Mouse (Mus musculus) spleen, adult 12 weeks (tissue): Measurements from ENCODE around the gene Wls.

Experiments used
- DNase-seq: peaks from one replicate; pipeline ENCODE4 v3.0.0; 2022; ENCODE audit warnings: low spot score

Gene Wls

DNA sequence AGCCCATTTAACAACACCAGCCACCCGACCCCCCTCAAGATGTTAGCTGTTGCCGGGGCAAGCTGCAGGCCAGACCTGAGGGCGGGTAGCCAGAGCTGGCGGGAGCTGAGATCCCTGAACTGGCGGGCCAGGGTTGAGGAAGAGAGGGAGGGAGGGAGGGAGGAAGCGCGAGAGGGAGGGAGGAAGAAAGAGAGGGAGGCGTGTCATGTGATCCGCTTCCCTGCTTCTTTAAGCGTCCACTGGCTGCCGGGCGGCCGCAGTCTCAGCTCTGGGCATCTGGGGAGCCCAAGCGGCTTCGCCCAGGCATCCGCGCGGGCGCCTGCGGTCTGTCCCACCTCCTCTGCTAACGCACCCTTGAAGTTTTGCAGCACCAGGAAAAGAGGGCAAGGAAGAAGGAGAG, at the start of gene Wls:
Wls (plus strand) TSS at position 192 of the 400 bp plus-strand sequence.
- DNase-seq = no peak

DNA sequence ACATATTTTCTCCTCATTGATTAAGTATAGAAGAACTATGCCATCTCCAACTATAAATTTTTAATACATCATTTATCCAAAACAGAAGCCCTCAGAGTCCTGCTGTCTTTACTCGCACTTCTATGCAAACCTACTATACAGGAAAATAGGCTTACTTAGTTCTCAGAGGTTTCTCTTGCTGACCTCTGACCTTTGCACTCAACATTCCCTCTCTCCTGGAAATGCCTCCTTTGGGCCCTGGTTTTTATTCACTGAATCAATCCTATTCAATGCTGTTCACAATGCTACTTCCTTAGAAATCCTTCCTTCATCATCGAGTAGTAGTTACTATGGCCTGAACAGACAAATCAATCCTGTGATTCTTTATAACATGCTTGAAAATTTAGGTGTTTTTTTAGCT, 49.7 kb upstream of the Wls start:
- no peak for DNase-seq

DNA sequence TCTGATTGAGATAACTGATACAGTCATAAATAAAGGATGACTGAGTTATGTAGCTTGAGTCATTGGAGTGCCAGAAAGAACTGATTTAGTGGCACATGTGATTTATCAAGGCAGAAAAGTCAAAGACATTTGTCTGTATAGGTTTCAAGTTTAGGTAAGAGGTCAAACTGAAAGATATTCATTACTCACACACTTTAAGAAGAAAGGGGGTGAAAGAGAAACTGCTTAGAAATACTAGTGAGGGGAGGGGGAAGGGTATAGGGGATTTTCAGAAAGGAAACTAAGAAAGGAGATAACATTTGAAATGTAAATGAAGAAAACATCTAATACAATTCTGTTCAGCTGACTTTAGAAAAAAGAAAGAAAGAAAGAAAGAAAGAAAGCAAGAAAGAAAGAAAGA, 7.9 kb upstream of the Wls start:
- no peak for DNase-seq

DNA sequence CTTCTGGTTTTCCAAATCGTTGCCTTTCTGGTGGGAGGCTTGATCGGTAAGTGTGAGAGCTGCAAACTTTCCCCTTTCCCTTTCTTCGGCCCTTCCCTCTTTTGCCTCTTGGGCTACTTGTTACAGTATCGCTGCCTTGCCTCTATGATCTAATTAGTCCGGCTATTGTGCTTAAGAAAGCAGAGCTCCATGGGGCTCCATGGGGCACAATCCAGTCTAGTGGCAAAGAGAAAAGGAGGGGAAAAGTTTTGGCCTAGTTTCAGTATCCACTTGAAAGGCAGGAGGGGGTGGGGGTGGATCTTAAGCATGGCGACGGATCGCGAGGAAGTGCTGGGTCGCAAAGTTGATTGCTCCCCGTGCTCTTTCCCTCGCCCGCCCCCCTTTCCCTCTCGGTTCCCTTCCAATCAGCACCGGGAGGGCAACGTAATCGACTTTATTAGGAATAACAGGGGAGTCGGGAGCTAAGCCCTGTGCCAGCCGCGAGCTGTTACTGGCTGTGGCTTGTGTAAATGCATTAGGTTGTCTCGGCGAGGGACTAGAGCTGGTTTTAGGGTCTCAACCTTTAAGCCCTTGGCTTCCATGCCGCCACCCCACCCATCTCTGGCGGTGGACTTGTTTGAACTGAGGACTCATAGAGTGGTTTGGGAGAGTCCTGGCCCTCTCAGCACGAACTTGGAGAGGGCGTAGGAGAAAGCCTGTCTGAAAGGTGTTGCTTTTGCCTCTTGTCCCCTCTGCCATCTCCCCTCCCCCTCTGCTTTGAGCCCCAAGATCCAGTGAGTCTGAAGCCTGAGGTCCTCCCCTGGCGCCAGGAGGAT, 737 bp downstream of the Wls start:
- DNase-seq = no peak

DNA sequence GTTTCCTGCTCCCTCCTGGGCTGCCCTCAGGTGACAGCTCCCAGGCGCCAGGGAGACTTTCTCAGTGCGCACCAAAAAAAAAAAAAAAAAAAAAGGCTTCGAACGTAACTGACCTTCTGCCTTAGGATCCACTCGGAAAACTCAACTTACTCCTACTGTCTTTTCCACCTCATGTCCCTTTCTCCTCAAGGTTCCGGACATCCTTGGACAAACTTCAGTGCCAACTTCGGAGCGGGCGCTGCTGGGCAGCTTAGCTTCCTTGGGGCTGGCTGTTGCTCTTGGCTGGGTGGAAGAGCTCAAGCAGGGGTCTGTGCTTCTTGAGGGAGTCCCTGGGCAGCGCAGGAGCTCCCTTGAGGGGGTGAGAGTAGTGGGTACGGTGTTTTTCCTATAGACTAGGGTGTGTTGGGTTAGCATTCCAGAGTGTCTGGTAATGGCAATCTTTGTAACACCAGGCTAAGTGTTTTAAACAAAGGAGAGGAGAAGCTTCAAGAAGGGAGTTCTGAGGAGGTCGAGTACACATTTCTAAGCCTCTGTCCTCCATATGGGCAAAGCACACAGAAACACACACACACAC, 1.4 kb downstream of the Wls start:
- no peak for DNase-seq

DNA sequence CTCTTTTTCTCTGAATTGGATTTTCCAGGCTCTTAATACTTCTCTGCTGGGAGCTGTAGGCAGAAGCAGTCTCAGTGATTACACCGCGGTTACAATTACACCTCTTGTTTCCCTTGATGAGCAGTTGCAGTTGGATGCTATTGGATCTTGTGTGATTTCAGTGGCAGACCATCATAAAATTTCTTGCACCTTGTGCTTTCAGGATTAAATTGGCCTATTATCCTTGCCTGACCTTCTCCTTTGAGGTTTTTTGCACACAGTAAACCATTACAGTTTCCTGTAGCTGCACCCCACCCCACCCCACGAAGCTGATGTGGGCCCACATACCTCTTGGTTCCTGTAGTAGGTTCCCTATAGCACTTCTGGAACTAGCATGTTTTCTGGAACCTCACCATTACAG, 2.0 kb downstream of the Wls start:
- DNase-seq = no peak

DNA sequence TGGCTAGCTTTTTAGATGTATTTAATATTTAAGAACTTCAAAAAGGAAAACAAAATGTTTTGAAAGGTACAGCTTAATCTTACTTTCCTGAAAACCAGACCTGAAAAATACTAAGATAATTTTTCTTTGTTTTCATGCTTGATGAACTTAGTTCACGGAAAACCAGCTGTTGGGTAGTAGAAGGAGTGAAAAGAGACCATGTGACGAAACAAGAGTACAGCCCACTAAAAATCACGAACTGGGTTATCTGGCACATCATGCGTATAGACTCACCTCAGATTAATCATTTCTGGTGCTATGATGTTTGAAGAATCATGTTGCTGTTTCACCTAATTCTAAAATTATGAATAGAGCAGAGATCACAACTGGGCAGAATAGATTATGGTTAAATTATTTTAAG, 3.7 kb downstream of the Wls start:
- DNase-seq = no peak

DNA sequence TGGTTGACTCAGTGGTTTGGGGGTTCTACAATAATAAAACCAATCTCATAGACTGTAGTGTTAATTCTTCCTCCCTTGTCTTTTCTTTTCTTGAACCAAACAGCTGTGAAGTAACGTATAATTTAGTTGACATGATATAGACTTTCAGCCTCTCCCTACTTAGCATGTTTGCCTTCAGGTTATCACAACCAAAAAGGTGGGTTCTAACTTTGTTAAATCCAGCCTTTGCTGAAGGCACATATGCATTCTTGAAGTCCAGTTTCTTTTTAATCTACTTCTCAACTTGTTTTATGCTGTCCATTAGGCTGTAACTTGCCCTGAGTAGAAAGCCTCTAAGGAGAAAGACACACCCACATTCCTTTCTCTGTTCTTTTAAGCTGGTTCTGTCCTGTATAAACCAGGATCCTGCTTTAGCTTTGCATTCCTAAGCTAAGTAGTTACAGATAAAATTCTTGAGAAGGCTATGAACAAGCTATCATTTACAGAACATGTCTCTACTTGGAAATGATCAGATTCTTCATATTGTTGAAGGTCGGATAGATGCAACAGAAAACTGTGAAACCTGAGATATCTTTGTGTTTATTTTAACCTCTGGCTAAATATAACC, 8.0 kb downstream of the Wls start:
- DNase-seq = no peak

DNA sequence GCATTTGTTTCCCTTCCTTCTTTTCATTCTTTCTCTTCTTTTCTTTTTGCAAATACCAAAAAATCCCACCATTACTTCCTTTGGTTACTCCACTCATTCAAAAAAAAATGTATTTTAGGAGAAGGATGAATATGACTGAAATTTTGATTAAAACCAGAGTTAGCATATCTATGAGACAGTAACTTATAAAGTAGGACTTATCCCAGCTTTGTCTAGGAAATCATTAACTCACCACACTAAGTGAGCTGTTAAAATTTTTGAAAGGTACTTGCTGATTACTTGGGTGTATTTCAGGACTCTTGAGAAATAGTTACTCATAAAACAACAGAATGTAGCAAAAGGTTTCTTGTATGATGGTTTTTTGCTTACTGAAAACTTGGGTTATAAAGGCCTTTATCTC, 8.7 kb downstream of the Wls start:
- DNase-seq = no peak

DNA sequence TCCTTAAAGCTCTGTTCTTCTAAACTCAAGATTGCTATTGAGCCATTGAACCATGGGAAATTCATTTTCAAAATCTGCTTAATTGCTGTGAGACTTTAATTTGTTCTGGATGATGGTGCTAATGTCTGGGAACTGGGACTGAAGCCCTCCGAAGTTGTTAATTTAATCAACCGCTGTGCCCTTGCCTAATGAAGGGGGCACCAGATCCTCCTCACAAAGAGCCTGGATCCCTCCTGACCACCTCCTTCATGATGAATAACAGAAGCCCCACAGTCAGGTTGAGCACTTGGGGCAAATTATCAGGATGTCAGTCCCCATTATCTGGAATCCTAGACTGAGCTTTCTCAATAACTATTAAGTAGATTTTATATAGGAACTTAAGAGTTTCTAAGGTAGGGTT, 12.0 kb downstream of the Wls start:
- no peak for DNase-seq

DNA sequence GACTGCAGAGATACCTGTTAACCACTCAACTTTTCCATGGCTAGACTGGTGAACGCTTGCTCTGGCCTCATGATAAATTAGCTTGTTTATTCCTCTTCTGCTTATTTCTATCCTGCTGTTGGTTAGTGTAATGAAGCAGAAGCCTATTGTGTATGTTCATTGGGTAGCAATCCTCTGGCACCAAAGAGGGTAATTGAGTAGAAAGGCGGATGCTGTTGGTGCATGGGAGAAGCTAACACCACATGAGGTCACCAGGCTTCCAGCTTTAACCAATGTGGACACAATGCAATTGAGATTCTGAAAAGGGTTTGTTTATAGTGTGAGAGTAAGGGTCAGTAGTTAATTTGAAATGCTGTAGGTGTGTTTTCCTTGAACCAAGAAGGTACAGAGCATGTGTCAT, 12.5 kb downstream of the Wls start:
- DNase-seq = no peak

DNA sequence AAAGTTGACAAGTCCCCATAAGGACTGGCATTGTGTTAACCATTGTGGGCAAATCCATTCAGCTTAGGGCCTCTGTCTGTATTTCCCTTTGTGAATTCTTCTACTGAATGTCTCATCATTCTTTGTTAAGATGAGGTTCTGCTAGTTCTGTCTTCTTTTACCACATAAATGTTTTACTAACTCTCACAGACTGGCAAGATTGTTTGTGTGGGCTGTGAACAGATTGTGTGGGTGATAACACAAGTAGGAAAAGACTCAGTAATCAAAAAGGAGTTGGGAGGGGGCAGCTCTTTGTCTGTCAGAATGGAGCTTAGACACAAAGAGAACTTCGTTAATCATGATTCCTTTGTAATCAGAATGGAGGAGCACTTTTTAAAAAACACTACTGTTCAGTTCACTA, 17.6 kb downstream of the Wls start:
- no peak for DNase-seq

DNA sequence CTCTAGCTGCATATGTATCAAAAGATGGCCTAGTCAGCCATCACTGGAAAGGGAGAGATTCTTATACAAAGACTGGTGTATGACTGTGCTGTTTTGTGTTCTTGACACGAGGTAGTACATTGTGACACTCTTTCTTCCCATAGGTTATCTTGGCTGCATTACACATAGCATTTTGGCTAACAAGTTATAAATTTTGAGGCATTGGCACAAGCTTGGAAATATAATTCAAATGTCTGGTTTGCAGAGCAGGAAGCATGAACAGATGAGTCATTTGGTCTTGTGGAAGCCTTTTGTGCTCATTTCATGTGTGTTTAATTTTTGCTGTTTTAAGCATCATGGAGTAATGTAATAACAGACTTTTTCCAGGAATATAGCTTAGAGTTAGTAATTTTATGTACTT, 26.2 kb downstream of the Wls start:
- no peak for DNase-seq

DNA sequence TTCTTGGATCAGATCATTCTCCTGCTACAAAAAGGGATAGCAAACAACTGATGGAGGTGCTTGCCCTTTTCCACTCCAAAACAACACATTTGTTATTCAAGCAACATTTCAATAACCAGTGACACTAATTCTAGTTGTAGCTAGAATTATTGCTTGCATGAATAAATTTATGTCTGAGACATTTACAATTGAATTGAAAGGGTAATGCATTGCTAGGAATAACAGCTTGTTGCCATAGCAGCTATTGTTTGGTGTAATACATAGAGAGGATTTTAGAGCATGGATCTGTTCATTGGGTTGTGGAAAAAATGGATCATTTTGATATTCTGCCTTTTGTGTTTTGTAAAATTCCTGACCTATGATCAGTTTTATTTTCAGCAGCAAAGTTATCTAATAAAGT, 39.5 kb downstream of the Wls start:
- no peak for DNase-seq

DNA sequence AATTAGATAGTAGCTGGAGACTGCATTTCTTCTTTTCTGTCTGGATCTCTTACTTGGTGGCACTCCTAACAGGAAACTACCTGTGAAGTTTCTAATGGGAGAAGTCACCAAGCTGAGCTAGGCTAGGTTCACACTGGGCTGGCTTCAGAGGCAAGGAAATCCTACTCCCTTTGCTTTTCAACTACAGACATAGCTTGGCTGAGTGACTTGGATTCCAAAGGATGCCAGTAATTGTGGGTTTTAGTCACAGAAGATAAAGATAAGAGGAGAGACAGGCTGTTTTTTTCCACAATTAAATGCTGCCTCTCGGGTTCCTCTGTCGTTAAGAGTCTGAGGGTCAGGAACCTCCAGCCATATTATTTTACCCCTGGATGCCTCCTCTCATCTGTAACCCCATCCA, 43.9 kb downstream of the Wls start:
- DNase-seq = no peak

DNA sequence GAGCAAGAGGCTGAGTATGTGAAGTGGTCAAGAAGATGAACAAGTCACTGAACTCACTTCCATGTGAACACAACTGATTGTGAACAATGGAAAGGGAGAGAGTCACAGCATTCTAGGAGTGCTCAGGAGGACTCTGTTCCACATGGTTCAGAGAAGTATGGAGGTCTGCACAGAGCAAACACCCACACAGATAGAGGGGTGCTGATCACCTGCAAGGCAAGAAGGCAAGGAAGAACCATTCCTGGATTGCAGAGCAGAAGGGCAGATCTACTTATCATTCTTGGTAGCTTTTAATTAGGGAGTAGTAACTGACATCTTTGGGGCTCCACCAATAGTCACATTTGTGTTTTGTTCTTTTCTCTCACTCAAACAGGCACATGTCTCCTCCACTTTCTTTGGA, 45.3 kb downstream of the Wls start:
- no peak for DNase-seq

DNA sequence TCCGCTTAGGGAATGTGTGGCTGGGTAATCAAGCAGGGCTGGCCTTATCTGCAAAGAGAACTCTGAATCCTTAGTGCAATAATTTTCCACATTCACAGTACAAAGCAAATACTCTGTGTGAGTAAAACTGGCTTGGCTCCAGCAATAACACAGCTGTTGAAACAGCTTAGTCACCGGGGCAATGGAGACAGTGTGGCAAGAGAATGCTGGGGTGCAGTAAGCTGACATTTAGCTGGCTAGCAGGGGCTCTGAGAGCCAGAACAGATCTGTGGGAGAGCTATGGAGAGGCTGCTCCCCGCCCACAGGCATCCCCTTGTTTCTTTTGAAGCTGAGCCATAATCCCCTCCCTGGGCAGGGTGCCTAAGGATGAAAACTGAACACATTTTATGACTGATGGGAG, 45.8 kb downstream of the Wls start:
- DNase-seq = no peak

DNA sequence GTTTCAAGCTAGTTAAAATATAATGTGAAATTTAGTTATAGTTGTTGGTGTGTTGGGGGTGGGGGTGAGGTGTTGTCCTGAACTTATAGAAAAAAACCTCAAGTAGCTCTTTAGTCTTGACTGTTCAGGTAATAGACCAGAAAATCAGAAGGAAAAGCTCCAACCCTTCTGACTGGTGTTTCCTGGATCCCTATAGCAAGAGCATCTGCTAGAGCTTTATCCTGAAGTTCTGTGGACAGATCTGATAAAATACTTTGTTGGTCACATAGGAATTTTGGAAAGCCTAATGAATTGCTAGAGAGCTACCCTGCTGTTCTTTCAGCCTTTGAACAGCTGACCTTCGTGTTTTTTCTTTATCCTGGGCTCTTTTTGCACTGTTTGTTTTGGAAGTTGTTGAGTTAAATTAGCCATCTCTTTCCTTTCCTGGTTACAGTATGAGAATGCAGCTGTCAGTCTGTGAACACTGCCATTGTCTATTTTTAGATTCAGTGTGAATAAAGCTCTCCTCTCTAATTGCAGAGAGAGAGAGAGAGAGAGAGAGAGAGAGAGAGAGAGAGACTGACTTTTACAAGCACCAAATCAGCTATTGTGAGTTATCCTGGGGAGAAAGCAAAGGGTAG, 46.4 kb downstream of the Wls start:
- no peak for DNase-seq

DNA sequence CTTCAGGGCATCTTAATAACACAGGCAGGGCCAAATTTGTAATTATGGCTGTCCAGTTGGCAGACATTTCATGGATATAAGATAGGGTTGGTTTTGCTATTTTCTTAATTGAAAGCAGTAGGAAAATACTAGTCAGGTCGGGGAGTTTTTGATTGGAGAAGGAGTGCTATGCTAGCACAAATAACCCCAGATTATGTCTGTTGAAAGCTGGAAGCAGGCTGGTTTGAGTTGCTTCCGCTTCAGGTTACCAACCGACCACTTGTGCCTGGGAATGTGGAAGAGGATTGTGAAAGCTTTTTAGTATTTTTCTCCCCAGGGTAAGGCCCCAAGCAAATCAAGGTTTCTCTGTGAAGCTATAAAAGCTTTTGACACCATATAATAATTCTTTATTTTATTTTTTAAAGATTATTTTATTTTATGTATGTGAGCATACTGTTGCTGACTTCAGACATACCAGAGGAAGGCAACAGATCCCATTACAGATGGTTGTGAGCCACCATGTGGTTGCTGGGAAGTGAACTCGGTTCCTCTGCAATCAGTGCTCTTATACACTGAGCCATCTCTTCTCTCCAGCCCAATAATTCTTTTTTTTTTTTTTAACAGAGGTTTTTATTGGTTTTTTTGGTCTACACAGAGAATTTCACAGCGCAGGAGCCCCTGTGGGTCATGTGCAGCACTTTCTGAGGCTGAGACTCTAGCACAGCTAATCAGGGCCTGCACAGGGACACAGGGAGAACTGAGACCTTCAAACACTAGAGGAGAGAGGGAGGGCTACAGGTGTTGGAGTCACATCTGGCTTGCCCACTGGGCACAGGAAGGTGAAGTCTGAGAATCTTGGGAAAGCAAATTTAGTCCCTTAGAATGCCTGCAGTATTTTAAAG, 50.9 kb downstream of the Wls start:
- no peak for DNase-seq

DNA sequence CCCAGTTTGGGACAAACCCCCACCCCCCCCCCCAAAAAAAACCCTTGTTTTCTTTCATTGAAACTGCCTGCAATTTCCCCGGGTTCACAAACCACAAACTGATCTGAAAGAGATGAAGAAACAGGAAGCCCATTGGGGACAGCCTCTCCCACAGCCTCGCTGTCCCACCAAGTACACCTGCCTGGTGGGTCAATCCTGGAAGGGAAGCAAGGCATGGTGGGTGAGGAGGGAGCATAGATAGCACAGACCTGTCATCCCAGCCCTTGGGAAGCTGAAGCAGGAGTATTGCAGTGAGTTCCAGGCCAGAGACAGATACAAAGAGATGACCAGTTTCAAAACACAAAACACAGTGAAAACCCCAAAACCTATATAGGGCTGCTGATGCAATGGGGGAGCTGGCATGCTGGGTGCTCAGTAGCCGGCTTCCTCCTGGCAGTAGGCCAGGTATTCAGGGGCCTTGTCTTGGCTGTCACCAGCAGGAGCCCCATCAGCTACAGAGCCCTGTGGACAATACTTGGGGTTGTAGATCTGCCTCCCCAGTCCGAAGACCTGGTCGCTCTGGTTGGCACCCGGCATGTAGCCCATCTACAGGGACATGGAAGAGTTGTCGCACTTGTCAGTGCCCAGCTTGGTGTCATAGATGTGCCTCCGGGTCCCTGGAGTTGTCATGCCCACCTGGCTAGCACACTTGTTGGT, 51.7 kb downstream of the Wls start:
- no peak for DNase-seq

DNA sequence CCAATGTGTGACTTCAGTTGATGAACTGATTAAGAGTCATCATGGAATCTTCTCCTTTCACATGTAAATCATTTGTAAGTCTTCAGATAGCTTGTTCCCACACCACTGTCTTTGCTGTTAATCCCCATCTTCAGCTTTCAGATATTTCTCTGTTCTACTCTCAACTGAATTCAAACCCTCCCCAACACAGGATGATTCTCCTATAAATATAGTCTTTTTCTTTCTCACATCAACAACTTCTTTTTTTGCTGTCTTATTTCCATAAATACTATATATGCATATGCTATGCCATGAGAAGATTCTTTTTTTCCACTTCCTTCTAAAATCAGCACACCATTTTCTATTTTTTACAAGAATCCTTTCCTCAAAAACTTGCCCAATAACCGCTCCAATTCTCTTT, 67.9 kb downstream of the Wls start:
- no peak for DNase-seq
